Comparison of ENCODE assay signal across 12 mouse cellular contexts in genomic region chr1:37337273-37337672, GRCm38 (mm10).
"Had no signal": no experiment of that assay in that cellular context is flagged by ENCODE, and none has a peak within 500 bp of the region (broad histone marks: within the 10 kb centered on the region; RNA-seq: fewer than 3 reads in every experiment).

No protein-coding gene starts in this region.

- H3K4me3 ChIP-seq: left cerebral cortex, adult 2 months; limb, embryonic 10.5 days; liver, embryonic 15.5 days; midbrain, embryonic 13.5 days; neural tube, embryonic 15.5 days had no signal

- H3K9ac ChIP-seq: liver, embryonic 15.5 days; lung, embryonic 14.5 days; midbrain, embryonic 13.5 days; neural tube, embryonic 15.5 days had no signal

- ATAC-seq: midbrain, embryonic 13.5 days had no signal

- H3K27ac ChIP-seq: left cerebral cortex, adult 2 months; limb, embryonic 10.5 days; liver, embryonic 15.5 days; macrophage; midbrain, embryonic 13.5 days; neural tube, embryonic 15.5 days had no signal

- H3K27me3 ChIP-seq: liver, embryonic 15.5 days; midbrain, embryonic 13.5 days; neural tube, embryonic 15.5 days had no signal

- H3K4me2 ChIP-seq: liver, embryonic 11.5 days; liver, embryonic 15.5 days; lung, embryonic 14.5 days; midbrain, embryonic 13.5 days; neural tube, embryonic 15.5 days had no signal

- DNase-seq: kidney, adult 11 months; kidney, postnatal 25 days; lung, embryonic 14.5 days; thymus, adult 18-20 months; thymus, postnatal 14 days had no signal

- H3K4me1 ChIP-seq: liver, embryonic 15.5 days; midbrain, embryonic 13.5 days had no signal

- H3K36me3 ChIP-seq: limb, embryonic 10.5 days; liver, embryonic 15.5 days; midbrain, embryonic 13.5 days; neural tube, embryonic 15.5 days had no signal

- H3K9me3 ChIP-seq: limb, embryonic 10.5 days; liver, embryonic 15.5 days; midbrain, embryonic 13.5 days; neural tube, embryonic 15.5 days had no signal
